Mouse (Mus musculus): ENCODE results near the gene Rpl24.

Gene Rpl24

DNA sequence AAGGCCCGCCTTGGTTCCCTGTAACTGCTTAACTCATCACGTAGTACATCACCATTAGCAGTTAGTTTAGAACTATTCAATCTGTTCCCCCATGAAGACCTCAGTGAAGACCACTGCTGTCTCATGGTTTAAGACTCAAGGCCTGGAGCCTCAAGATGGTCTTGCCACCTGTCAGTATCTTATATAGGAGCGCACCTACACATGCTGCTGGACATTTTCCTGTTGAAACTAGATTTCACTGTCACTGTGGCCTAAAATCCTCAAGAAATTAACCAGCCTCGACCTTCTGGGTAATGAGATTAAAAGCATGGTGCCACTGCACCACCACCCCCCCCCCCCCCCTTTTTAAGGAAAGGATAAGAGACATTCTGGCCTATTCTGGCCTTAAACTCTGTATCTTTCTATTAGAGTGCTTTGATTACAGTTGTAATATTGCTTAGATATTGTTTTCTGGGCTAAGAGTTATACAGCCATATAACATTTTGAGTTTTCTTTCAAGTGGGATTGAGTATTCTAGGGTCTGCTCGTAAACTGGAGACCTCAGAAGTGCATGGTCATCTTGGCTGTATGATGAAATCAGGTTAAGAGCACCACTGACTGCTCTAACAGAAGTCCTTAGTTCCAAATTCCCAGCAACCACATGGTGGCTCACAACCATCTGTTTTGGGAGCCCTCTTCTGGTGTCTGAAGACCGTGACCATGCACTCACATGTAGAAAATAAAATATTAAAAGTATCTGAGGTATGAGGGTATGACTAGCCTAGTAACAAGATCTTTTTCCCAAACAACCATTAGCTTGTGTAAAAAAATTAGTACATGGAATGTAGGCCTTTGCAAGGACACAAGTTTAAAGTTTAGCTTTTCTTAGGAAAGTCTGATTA is 5.9 kb downstream of the Rpl24 start:
- no peak for DNase-seq

DNA sequence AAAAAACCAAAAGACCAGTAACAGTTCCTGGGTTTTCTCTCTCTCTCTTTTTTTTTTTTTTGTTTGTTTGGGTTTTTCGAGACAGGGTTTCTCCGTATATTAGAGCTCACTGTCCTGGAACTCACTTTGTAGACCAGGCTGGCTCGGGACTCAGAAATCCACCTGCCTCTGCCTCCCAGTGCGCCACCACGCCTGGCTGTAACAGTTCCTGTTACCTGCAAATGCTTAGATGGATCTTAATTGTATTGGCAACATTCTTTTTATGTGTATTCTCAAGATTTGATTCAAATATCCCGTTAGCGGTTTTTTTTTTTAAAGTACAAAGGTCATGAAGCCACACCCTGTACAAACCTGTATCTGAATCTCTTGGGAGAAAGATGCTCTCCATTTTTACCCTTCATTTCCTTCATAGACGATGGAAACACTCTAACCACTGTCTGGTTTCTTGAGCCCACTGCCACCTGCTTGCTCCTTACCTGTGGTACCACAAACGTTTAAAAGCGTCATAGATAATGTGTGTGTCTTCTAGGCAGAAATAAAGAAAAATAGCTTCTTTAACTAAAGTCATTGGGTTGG is 6.6 kb downstream of the Rpl24 start:
- DNase-seq = no peak

DNA sequence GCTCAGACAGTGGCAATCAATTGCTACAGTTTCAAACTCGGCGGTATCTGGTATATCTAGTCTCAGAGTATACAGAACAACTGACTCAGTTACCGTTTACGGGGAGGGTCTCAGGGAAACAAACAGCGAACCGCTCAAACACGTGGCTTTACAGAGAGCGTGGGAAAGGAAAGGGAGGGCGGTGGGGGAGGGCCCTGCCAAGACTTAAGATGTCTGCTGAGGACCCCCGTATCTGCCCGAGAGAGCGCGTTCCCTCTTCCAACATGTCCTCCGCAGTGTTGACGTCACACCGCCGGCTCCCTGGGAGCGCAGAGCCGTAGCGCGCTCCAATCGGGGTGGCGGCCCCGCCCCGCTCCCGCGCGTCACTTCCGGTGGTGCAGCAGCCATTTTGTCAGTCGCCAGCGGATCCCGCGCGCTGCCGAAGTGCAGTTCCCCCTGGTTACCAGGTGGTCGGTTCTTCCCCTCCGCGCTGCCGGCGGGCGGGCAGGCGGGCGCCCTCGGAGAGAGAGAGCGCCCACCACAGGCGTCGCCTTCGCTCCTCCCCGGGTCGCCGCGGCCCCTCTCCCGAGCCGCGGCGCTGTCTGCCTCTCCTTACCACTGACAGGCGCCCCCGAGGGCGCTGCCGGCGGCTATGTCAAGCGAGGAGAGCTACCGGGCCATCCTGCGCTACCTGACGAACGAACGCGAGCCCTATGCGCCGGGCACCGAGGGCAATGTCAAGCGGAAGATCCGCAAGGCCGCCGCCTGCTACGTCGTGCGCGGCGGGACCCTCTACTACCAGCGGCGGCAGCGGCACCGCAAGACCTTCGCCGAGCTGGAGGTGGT is 7.6 kb downstream of the Rpl24 start, which contains the start of gene Zbtb11:
TSS of gene Zbtb11 (plus strand) at position 453 of the 825 bp plus-strand sequence.
- peak; percentile 100 for DNase-seq

- peak; percentile 96 for DNase-seq
Measured at GRCm38 (mm10) chr16:55974256-55974902, 8.3 kb downstream of the Rpl24 start.

DNA sequence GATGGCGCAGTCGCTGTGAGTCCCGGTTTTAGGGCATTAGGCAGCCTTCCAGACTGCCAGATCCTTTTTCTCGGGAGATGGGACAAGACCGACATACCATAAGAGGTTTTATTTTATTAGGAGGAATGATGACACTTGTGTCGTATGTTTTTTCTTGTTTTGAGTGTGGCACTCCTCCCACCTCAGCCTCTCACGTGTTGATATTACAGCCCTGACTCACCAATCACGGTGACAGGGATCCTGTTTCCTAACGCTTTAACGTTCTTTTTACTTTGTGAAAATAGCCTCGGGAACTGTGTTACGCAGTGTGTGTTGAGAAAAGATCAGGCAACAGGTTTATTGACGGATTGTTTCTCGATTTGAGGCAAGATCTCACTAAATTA is 8.8 kb downstream of the Rpl24 start:
- peak; percentile 48 for DNase-seq

- no peak for DNase-seq
Measured at GRCm38 (mm10) chr16:55986001-55986400, 19.9 kb downstream of the Rpl24 start.

DNA sequence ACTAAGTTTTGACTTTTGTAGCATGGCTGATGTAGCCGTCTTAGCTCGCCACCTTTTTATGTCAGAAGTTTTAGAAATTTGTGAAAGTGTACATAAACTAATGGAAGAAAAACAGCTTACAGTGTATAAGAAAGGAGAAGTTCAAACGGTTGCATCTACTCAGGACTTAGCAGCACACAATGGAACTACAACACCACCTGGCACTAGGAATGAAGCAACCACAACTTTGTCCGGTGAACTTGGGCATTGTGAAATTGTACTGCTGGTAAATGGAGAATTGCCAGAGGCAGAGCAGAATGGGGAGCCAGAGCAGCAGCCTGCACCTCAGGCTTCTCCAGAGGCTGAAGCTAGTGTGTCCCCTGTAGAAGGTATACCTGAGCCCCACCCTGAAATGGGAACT is 24.2 kb downstream of the Rpl24 start:
- DNase-seq = no peak

DNA sequence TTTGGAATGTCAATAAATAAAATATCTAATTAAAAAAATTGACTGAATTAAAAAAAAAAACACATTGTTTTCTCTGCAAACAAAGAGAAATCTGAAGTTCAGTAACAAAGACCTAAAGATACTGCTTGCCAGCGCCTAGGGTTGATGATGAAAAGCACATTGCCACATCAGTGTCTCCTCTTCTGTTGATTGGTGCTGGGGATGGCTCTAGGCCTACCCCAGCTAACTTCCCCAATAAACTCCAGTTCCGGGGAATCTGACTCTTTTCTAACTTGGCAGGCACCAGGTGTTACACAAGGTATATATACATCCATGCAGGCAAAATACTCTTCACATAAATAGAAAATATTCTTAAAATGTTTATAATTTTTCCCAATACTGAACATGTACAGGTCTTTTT is 28.2 kb downstream of the Rpl24 start:
- no peak for DNase-seq

GRCm38 (mm10) chr16:56006798-56007197 is 40.7 kb downstream of the Rpl24 start:
- DNase-seq = no peak

DNA sequence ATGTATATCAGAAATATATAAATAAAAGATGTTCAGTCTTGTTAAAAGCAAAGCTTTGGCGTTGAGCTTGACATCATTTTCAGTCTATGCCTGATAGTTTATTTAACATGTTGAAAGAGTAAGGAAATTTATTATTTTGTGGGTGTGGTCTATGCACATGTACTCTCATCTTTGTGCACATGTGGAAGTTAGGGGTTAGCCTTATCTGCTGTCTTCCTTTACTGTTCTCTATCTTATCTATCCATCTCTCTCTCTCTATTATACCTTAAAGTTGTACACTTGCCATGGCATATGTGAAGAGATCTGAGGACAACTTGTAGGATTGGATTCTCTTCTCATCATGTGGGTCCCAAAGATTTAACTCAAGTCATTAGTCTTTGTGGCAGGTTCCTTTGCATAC is 42.8 kb downstream of the Rpl24 start:
- no peak for DNase-seq

DNA sequence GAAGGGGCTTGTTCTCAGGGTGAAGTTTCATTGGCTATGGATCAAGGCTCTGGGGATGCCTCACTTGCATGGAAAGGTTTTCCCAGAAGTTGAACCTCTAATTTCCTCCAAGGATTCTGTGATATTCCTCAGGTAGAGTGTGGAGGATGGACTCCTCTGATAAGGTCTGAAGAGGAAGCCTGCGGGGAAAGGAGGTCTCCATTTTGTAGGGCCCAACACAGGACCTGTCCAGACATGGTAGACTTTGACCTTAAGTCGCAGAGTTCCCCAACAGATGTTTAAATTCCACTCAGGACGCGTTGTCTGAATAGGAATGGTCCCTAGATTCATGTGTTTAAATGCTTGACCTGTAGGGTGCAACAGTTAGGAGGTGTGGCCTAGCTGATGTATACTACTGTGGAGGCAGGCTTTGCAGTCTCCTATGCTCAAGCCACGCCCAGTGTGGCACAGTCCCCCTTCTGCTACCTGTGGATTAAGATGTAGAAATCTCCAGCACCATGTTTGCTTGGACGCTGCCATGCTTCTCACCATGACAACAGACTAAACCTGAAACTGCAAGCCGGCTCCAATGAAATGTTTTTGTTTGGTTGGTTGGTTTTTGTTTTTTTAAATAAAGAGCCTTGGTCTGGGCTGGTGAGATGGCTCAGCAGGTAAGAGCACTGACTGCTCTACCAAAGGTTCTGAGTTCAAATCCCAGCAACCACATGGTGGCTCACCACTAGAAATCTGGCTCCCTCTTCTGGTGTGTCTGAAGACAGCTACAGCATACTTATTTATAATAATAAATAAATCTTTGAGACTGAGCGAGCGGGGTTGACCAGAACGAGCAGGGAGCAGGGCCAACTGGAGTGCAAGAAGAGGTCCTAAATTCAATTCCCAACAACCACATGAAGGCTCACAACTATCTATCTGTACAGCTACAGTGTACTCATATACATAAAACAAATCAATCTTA is 47.0 kb downstream of the Rpl24 start:
- DNase-seq = no peak

DNA sequence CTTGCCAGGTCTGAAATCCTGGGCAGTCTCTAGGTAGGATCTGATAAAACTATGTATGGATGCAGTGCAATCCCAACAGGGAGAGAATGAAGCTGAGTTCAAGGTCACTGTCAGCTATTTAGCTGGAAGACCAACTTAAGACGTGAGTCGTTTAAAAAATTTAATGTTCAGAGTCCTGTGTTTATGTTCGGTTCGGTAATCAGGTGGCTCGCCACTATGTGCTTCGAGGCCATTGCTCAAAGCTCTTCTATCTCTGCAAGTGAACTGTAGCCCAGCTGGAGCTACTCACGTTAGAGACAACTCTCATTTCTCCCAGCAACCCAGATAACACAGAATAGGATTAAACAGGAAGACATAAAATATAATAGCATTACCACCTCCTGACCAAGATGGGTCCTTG is 48.0 kb downstream of the Rpl24 start:
- no peak for DNase-seq

GRCm38 (mm10) chr16:56019660-56020059 is 53.6 kb downstream of the Rpl24 start:
- DNase-seq = no peak

Data from lung, postnatal 10 days (tissue).